Mouse (Mus musculus): ENCODE data around the gene Gm21996. TPM values are rescaled to one million over a fixed set of nuclear protein-coding genes. Genes with fewer than 3 reads are reported as not detected.
"Not testable (repeated sequence)": the region's sequence is repeated elsewhere in the genome, so short reads cannot be mapped to it uniquely, and the experiment has no call there.

The Gm21996 gene
- not detected in 2 replicates for polyA plus RNA-seq (2012; rRNA removed)

DNA sequence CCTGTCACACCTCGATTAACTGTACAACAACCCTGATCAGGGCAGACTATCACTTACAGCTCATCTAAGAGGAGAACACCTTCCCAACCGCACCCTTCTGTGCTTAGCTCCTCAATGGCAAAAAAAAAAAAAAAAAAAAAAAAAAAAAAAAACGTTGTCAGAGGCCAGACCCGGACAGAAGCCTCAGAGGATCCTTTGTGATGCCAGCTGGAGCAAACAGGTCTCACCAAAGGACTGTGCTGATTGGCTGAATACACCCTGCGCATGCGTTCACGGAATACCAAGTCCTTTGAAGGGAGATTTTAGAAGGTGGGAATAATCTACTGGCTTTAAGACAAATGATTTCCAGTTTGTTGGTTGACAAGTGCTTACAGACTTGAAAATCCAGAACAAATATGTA is at the start of gene Gm21996:
TSS of gene Gm21996 (minus strand) at position 101 of the 400 bp plus-strand sequence.
- H3K4me3 ChIP-seq (ENCODE audit: insufficient read depth, low read depth, low read length); H3K27me3 ChIP-seq (replicated peaks; ENCODE audit: control insufficient read depth, insufficient read depth, low read length); H3K27ac ChIP-seq (ENCODE audit: insufficient read depth, low read depth, low read length); H3K4me1 ChIP-seq (ENCODE audit: control insufficient read depth, insufficient read depth, low read length); H3K36me3 ChIP-seq (ENCODE audit: control insufficient read depth, insufficient read depth, low read length); DNase-seq: not testable (repeated sequence)
- WGBS, result no CpG with 5 or more reads among the region's 7 CpGs
